Mouse (Mus musculus) kidney, adult 8-10 months (tissue): ENCODE data around the gene Zfp27.
A peak's percentile ranks its signal among the peaks of the same experiment; 100 is the strongest.
"Not testable (repeated sequence)": the region's sequence is repeated elsewhere in the genome, so short reads cannot be mapped to it uniquely, and the experiment has no call there.

Experiments
- DNase-seq, 2 experiments: peaks; one replicate each; pipeline ENCODE4 v3.0.0; 2022

The Zfp27 gene

DNA sequence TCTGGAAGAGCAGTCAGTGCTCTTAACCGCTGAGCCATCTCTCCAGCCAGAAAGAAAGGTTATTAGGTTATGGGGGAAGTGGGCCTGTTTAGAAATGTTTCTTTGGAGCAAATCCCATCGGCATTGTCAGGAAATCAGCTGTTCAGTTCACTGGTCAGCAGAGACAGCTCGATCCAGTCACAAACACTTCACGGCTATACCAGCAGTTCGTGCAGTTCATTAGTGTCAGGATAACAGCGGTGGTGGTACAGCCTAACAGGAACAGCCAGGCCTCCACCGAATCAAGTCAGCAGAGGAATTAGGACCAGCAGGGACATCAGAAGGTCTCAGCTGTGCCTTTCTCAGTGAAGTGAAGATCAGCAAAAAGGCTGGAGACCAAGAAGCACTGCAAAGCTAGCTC, 25.5 kb downstream of the Zfp27 start:
- no peak for DNase-seq

DNA sequence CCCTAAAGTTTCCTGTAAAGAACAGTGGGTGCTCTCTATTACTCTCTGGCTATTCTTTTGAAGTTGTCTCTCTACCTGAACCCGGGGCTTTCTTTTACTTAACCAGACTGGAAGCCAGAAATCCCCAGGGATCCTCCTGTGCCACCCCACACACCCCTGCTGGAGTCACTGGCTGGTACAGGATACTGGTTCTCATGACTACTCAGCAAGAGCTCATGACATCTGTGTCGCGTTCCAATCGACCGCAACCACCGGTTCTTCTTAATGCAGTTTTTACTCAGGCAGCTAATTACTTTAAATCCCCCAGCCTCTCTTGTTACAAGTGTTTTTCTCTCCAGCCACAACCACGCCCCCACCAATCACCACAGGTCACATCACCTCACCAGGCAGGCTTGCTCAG, 26.3 kb downstream of the Zfp27 start:
- DNase-seq: no peak

GRCm38 (mm10) chr7:29877561-29877960, 28.8 kb downstream of the Zfp27 start:
- DNase-seq: not testable (repeated sequence)

DNA sequence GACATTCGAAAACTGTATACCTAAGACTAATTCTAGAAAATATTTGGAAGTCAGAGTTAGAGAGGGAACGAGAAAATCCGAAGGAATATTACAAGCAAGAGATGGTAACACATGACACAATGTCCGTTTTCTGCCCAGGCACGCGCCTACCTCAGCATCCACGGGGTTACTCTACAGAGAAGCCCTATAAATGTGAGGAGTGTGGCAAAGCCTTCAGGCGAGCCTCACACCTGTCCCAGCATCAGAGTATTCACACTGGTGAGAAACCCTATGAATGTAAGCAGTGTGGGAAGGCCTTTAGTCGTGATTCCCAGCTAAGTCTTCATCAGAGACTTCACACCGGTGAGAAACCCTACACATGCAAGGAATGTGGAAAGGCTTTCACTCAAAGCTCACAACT, 32.1 kb downstream of the Zfp27 start:
- no peak for DNase-seq

DNA sequence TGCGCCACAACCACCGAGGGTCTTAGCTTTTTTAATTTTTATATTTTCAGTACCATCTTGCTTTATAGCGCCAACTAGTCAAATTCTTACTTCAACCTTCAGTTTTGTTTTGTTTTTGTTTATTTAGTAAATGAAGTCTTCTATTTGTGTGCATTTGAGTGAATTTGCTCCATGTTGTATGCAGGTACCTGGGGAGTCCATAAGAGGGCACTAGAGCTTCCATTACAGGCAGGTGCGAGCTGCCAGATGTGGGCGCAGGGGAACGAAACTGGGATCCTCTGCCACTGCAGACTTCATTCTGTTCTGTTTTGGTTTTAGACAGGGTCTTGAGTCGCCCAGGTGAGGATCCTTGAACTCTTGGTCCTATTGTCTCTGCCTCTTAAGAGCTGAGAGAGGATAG, 44.7 kb downstream of the Zfp27 start:
- no peak for DNase-seq

GRCm38 (mm10) chr7:29859532-29860517, 46.5 kb downstream of the Zfp27 start, which contains the start of gene Zfp420:
Gene Zfp420 (plus strand): TSS chr7:29859979.
- peak; percentile 90 for DNase-seq

- DNase-seq: peak; percentile 78 to 84
These were observed 53.0 kb downstream of the Zfp27 start, which contains the start of gene Zfp940 for GRCm38 (mm10) chr7:29853219-29853842. Gene Zfp940 (minus strand): TSS chr7:29853669.

GRCm38 (mm10) chr7:29852831-29853218, 53.5 kb downstream of the Zfp27 start:
- no peak for DNase-seq

- no peak for DNase-seq
These were observed 61.8 kb downstream of the Zfp27 start for GRCm38 (mm10) chr7:29844616-29845015.
